Mouse (Mus musculus) kidney, embryonic 15.5 days (tissue): ENCODE results near the gene Hscb. TPM values are rescaled to one million over a fixed set of nuclear protein-coding genes. Genes with fewer than 3 reads are reported as not detected.

Experiments
- ATAC-seq: fragments of 200-750 bp; cut with Nextera tagmentation; replicated peaks from 2 replicates; pipeline ENCODE4 v1.8.0; 2017; ENCODE audit warnings: moderate TSS enrichment; ENCODE audit not compliant: low FRiP score
- H3K27ac ChIP-seq: fragments of 300-500 bp; sonication (generic); 2 replicates; pipeline ENCODE4 v1.5.1; 2015; ENCODE audit warnings: mild to moderate bottlenecking, inconsistent platforms
- H3K27me3 ChIP-seq: fragments of 300-500 bp; sonication (generic); 2 replicates; pipeline ENCODE4 v1.6.1; 2015; ENCODE audit warnings: inconsistent platforms
- H3K36me3 ChIP-seq: fragments of 300-500 bp; sonication (generic); 2 replicates; pipeline ENCODE4 v1.6.1; 2015; ENCODE audit warnings: inconsistent platforms
- H3K4me1 ChIP-seq: fragments of 300-500 bp; sonication (generic); 2 replicates; pipeline ENCODE4 v1.6.1; 2015; ENCODE audit warnings: inconsistent platforms
- H3K4me2 ChIP-seq: fragments of 300-500 bp; sonication (generic); 2 replicates; pipeline ENCODE4 v1.6.1; 2015; ENCODE audit warnings: moderate library complexity, mild to moderate bottlenecking, inconsistent platforms
- H3K4me3 ChIP-seq: fragments of 300-500 bp; sonication (generic); replicated peaks from 2 replicates; pipeline ENCODE4 v1.5.1; 2015; ENCODE audit warnings: mild to moderate bottlenecking, inconsistent platforms
- H3K9ac ChIP-seq: fragments of 300-500 bp; sonication (generic); 2 replicates; pipeline ENCODE4 v1.6.1; 2015; ENCODE audit warnings: mild to moderate bottlenecking, inconsistent platforms
- H3K9me3 ChIP-seq: fragments of 300-500 bp; sonication (generic); replicated peaks from 2 replicates; pipeline ENCODE4 v1.6.1; 2016; ENCODE audit warnings: inconsistent platforms
- WGBS: fragments of 180-500 bp; shearing (Covaris S2); methylation state at CpG from one replicate; pipeline ENCODE4 v1.1.7; 2015; ENCODE audit warnings: mixed read lengths; 5-methylcytosine and 5-hydroxymethylcytosine counted together
- polyA plus RNA-seq: library from polyadenylated mRNA; unstranded; fragments of >200 nt; fragmentation: Nextera tagmentation; extraction: Ambion mirVana; gene quantifications from 2 replicates; pipeline ENCODE4 v1.2.1, GENCODE M21; 2015

The Hscb gene
- polyA plus RNA-seq, 1 experiment from 2014 or later: 31.5 TPM

DNA sequence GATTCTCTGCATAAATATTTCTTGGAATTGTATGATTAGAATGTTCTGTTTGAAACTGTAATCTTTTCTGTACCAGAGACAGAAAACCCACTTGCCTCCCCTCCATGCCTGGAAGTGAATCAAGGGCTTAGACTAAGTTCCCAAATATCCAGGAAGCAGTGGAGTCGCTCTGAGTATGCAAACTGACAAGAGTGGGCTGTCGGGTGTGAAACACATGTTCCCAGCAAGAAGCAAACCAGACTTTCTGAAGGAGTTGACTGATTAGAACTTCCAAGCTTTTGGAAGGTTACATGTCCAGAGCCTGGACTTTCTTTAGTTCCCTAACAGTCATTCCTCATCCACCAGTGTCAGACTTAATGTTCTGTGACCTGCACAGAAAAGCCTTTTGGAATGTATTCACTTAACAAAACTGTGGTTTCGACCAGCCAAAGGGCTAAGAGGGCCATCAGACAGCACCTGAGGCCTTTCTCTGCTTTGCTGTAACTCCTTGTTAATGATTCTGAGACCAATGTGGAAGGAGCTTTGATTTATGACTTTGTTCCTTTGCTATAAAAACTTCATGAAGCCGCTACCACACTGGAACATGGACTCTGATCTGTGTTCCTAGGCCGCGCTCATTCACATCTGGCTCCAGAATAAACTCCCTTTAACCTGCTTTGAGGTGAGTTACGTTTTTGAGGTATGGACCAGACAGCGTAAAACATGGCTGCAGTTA, 12.6 kb downstream of the Hscb start:
- peak overlapping the region; percentile 75 for H3K27ac ChIP-seq
- no peaks in the 10 kb centered on the region for H3K9me3 ChIP-seq
- ATAC-seq: peak; percentile 82
- no peaks in the 10 kb centered on the region for H3K27me3 ChIP-seq
- H3K4me1 ChIP-seq: peaks cover 12% of the 10 kb centered on the region
- WGBS: 41% methylated on average over 8 of the region's 8 CpGs
- no peak overlapping the region for H3K4me3 ChIP-seq
- H3K36me3 ChIP-seq: peaks cover 14% of the 10 kb centered on the region; the same call in 1 of the 2 replicates
- H3K4me2 ChIP-seq: no peak overlapping the region
- no peak overlapping the region for H3K9ac ChIP-seq

DNA sequence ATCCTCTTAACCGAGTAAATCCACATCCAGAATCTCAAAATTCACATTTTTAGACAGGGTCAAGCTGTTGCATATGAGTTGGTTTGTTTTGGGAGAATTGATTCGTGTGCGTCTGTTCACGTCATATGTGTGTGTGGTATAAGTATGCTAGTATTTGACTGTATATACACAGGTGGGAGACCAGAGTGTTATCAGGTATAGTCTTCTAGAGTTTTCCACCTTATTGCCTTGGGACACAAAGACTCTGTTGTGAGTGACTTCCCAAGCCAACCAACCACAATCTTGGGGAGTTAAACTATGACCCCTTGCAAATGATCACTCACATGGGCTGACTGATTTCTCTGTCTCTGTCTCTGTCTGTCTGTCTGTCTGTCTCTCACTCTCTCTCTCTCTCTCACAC, 15.2 kb downstream of the Hscb start:
- WGBS: 91% methylated on average over 4 of the region's 4 CpGs
- H3K4me2 ChIP-seq: no peak overlapping the region
- H3K27me3 ChIP-seq: no peaks in the 10 kb centered on the region
- peaks cover 12% of the 10 kb centered on the region for H3K4me1 ChIP-seq
- peaks cover 8% of the 10 kb centered on the region; the same call in 1 of the 2 replicates for H3K36me3 ChIP-seq
- no peak overlapping the region for H3K9ac ChIP-seq
- H3K9me3 ChIP-seq: no peaks in the 10 kb centered on the region
- H3K4me3 ChIP-seq: no peak overlapping the region
- no peak overlapping the region for H3K27ac ChIP-seq
- no peak for ATAC-seq

DNA sequence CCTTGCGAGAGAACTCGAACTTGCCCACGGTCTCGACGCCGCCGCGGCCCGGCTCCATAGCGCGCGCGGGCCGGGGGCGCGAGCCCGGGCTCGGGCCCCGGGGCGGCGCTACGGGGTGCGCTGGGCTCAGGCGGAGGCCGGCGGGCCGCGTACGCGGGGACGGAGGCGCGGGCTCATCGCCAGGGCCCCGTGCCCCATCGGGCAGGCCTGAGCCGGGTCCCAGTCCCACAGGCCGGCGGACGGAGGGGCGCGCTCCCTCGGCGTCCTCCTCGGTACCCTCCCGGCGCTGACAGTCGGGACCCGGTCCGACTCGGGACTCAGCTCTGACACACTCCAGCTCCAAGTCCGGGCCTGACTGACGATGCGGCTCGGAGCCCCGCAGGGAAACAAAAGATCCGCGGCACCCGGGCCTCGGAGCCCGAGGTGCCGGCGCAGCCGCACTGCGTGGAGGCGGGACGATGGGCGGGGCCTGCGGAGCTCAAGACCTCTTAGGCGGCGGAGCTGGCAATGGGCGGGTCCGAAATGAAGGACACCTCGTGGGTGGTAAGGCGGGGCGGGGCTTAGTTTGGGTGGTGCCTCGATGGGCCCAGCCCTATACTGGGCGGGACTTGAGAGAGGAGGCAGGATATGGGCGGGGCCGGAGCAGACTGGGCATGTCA, 29.8 kb downstream of the Hscb start, which contains the start of gene Ulk1:
Gene Ulk1, minus strand, starts transcription at position 431 of the 659 bp plus-strand sequence.
- H3K27me3 ChIP-seq: no peaks in the 10 kb centered on the region
- H3K9ac ChIP-seq: peak within 1 kb of the TSS; percentile 96
- no peaks in the 10 kb centered on the region for H3K9me3 ChIP-seq
- peak within 1 kb of the TSS; percentile 94 for H3K4me3 ChIP-seq
- WGBS: under 1% methylated on average over 75 of the region's 80 CpGs
- H3K36me3 ChIP-seq: peaks cover 23% of the 10 kb centered on the region
- peak within 1 kb of the TSS; percentile 86 for H3K27ac ChIP-seq
- H3K4me2 ChIP-seq: peak within 1 kb of the TSS; percentile 81
- peaks cover 31% of the 10 kb centered on the region for H3K4me1 ChIP-seq
- ATAC-seq: peak; percentile 93

DNA sequence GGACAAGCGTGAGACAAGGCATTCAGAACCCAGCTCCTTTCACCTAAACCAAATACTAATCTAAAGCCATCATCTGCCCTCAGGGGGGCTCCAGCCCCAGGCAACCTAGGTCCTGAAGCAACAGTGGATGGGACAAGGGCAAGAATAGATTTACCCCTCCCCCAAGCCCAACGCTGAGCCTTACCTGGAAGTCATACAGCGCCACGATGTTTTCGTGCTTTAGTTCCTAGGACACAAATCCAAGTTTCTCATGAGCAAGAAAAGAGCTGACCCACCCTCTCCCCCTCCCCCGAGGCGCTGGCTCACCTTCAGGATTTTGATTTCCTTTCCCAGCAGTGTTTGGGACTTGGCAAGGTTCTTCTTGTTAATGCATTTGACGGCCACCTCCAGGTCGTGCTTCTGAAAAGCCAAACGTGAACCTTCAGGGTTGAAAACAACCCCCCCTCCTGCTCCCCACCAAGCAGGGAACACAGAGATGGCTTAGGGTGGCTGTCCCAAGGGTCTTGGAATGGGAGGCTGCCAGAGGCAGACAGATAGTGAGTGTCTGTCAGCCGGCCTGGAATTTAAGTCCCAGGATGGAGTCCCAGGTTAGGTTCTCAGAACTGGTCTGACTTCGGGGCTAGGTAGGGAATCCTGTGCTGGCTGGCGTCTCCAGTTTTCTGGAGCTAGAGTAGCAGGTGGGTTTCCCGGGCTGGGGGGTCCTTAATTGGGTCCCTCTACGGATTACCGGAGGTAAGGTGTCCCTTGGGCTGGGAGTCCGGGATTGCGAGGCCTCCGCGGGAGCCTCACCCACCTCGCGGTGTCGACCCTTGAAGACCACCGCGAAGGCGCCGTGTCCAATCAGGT, 30.5 kb downstream of the Hscb start:
- Histone ChIP-seq H3K9me3 (no peaks in the 10 kb centered on the region), H3K4me3 (peak overlapping the region; percentile 94), H3K4me1 (peaks cover 31% of the 10 kb centered on the region), H3K36me3 (peaks cover 31% of the 10 kb centered on the region), H3K4me2 (peak overlapping the region; percentile 81), H3K9ac (peak overlapping the region; percentile 96), H3K27ac (peak overlapping the region; percentile 86), H3K27me3 (no peaks in the 10 kb centered on the region)
- no peak for ATAC-seq
- 2% methylated on average over 27 of the region's 27 CpGs for WGBS

DNA sequence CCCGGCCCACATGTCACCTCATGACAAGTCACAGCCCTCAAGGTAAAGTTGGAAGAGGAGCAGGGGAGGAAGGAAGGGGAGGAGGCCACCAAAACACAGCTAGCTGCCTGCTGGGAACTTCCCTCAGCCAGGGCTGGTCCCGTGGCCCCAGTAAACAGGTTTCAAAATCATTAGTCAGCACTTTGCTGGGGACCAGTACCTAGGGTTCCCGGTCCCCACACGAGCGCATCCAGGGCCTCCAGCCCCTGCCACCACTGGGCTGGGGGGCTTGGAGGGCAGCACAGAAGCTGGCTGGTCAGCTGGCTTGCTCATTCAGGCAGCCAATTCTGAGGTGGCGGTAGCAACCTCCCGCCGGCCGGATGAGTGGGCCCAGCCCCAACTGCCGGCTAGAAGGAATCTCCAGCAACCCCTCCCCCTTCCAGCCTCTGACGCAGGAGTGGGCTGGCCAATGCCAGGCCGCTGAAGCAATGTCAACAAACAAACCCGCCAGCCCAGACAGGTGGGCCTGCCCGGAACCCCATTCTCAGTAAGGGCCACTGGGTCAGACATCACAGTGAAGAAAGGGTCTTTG, 31.4 kb downstream of the Hscb start:
- WGBS: 2% methylated on average over 14 of the region's 14 CpGs
- ATAC-seq: peak; percentile 78
- Histone ChIP-seq H3K27me3 (no peaks in the 10 kb centered on the region), H3K9ac (peak overlapping the region; percentile 96), H3K4me3 (peak overlapping the region; percentile 94), H3K9me3 (no peaks in the 10 kb centered on the region), H3K4me1 (peaks cover 31% of the 10 kb centered on the region), H3K27ac (peak overlapping the region; percentile 86), H3K4me2 (peak overlapping the region; percentile 81), H3K36me3 (peaks cover 33% of the 10 kb centered on the region)

DNA sequence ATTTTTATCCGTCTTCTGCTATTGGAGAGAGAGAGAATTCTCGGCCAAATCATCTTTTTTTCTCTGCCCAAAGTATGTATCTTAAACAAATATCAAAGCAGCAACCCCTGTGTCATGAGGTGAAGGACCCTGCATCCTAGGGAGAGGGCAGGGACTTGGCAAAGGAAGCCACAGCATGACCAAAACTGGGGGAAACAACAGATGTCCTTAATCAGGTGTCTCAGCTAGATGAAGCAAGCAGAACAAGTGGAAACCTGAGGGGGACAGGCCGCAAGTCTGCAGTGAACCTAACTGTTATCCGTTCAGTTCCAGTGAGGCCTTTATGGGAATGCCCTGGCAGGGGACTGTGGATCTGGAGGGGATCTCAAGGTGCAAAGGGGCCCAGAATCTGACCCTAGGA, 32.1 kb downstream of the Hscb start:
- ATAC-seq: no peak
- H3K9me3 ChIP-seq: no peaks in the 10 kb centered on the region
- H3K27me3 ChIP-seq: no peaks in the 10 kb centered on the region
- peaks cover 31% of the 10 kb centered on the region for H3K4me1 ChIP-seq
- whole genome bisulfite sequencing: 86% methylated on average over 4 of the region's 4 CpGs
- H3K9ac ChIP-seq: peak overlapping the region; percentile 96
- H3K4me2 ChIP-seq: peak overlapping the region; percentile 81
- H3K36me3 ChIP-seq: peaks cover 39% of the 10 kb centered on the region
- peak overlapping the region; percentile 86 for H3K27ac ChIP-seq
- peak overlapping the region; percentile 94 for H3K4me3 ChIP-seq

DNA sequence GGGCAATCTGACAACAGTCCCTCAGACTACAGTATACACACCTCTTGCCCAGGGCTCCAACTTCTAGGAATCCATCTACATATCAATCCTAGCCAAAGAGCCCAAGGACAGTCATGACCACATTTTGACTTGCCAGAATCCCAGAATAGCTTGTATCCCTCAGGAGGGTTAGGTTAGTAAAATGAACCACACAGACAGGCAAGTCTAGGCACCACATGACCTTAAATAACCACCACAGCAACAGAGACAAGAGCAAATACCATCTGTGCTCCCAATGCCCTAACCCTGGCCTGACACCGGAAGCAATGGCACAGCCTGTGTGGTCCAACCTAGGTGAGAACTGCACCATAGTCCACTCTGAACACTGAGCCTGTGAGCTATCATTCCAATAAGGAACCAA, 32.9 kb downstream of the Hscb start:
- ATAC-seq: no peak
- WGBS: 84% methylated on average over 1 of the region's 1 CpGs
- no peak overlapping the region; the same call in 1 of the 2 replicates for H3K4me2 ChIP-seq
- H3K4me3 ChIP-seq: no peak overlapping the region
- no peaks in the 10 kb centered on the region for H3K9me3 ChIP-seq
- no peak overlapping the region for H3K27ac ChIP-seq
- H3K36me3 ChIP-seq: peaks cover 47% of the 10 kb centered on the region
- H3K9ac ChIP-seq: no peak overlapping the region
- H3K27me3 ChIP-seq: no peaks in the 10 kb centered on the region
- peaks cover 31% of the 10 kb centered on the region for H3K4me1 ChIP-seq

DNA sequence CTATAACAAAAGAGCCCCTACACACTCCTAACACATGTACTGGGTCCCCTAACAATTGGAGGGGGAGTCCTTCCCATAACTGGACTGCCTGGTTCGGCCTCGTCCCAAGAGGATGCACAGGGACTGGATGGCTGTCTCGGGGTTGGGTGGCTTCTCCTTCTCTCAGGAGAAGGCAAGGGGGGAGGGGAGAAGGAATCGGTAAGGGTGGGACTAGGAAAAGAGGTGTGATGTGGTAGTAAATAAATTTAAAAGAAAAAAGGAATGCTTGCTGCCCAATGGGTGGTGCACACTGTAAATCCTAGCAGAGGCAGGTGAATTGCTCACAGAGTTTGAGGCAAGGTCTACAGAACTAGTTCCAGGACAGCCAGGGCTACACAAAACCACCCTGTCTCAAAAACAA, 33.4 kb downstream of the Hscb start:
- WGBS: 75% methylated on average over 4 of the region's 4 CpGs
- H3K4me3 ChIP-seq: no peak overlapping the region
- H3K4me1 ChIP-seq: peaks cover 32% of the 10 kb centered on the region
- H3K27ac ChIP-seq: no peak overlapping the region
- no peaks in the 10 kb centered on the region for H3K27me3 ChIP-seq
- H3K4me2 ChIP-seq: no peak overlapping the region
- H3K9me3 ChIP-seq: no peaks in the 10 kb centered on the region
- ATAC-seq: no peak
- H3K36me3 ChIP-seq: peaks cover 49% of the 10 kb centered on the region
- H3K9ac ChIP-seq: no peak overlapping the region

DNA sequence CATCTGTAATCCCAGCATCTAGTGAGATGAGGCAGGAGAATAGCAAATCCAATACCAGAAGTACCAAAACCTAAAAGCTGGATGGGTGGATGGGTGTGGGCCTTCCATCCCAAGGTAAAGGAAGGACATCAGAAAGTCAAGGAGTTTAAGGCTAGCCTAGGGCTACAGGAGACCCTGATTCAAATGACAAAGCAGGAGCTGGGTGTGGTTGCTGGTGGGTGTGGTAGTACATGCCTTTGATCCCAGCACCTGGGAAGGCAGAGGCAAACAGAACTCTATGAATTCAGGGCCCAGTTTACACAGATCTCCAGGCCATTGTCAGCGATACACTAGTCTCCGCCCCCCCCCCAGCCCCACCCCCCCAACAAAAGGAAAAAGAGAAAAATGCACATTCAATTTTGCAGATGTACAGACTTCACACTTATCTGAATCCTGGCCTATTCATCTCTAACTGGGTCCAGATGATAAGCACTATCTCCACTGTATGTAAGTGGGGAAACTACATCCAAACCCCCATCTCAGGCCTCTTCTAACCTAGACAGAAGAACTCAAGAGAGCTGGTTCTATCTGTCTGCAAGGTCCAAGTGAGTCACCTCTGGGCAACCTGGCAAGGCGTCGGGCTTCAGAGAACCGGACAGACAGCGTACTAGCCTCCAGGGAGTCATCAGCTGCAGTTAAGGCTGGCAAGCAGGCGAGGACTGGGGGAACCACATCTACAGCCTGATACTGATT, 35.4 kb downstream of the Hscb start:
- Histone ChIP-seq H3K27me3 (no peaks in the 10 kb centered on the region), H3K9ac (no peak overlapping the region), H3K9me3 (no peaks in the 10 kb centered on the region), H3K36me3 (peaks cover 69% of the 10 kb centered on the region), H3K27ac (no peak overlapping the region), H3K4me3 (no peak overlapping the region), H3K4me2 (no peak overlapping the region), H3K4me1 (peaks cover 34% of the 10 kb centered on the region)
- ATAC-seq: no peak
- WGBS: 86% methylated on average over 7 of the region's 7 CpGs

DNA sequence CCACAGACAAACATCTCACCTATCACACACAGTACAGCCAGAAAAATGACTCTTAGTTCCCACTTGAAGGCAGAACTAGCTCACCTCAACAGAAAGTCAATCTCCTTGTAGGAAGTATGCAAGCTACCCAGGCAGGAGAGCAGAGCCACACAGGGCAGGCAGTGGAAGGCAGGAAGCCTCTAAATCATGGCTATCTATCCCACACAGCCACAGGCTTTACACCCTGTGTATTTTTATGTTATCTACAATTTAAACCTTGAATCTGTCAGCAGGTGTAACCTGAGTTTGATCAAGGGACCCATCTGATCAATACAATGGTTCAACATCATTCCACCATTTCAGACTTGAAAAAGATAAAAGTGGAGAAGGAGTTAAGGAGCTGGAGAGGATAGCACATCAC, 36.8 kb downstream of the Hscb start:
- Histone ChIP-seq H3K4me2 (no peak overlapping the region), H3K4me1 (peaks cover 21% of the 10 kb centered on the region), H3K9ac (no peak overlapping the region), H3K27me3 (no peaks in the 10 kb centered on the region), H3K27ac (no peak overlapping the region), H3K9me3 (no peaks in the 10 kb centered on the region), H3K36me3 (peaks cover 82% of the 10 kb centered on the region), H3K4me3 (no peak overlapping the region)
- ATAC-seq: no peak

DNA sequence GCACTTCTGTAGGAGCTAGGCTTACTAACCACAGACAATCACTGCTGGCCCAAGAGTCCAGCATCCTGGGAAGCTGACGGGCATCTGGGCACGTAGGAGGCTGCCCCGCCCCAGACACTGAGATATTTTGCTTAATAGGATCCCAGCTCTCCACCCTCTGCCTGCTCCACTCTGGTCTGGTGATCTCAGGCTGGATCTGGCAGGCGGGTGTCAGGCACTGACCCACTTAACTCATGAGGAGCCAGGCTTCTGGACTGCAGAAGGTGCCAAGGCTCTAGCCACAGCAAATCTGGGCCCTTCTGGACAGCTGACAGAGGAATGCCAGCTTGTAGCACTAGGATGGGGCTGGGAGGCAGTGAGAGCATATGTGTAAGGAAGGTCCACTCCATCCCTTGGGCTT, 37.4 kb downstream of the Hscb start:
- Histone ChIP-seq H3K27me3 (no peaks in the 10 kb centered on the region), H3K36me3 (peaks cover 88% of the 10 kb centered on the region), H3K27ac (no peak overlapping the region), H3K9me3 (no peaks in the 10 kb centered on the region), H3K9ac (0 out of 2 replicates have a peak overlapping the region, but pooled peaks have one; percentile 9), H3K4me1 (peaks cover 14% of the 10 kb centered on the region), H3K4me3 (no peak overlapping the region), H3K4me2 (no peak overlapping the region)
- no peak for ATAC-seq
- 79% methylated on average over 4 of the region's 4 CpGs for WGBS
